Mouse (Mus musculus) adrenal gland, adult 8-10 months (tissue): ENCODE measurements around the gene Csrnp2. TPM values are rescaled to one million over a fixed set of nuclear protein-coding genes. Genes with fewer than 3 reads are reported as not detected.

ENCODE experiments used
- DNase-seq: peaks from one replicate; pipeline ENCODE4 v3.0.0; 2022
- total RNA-seq, 4 experiments: library from RNA; stranded (reverse); gene quantifications; 2 replicates each; pipeline ENCODE4 v1.2.4; 2022

Gene Csrnp2
- total RNA-seq, 4 experiments from 2014 or later = 5.7 to 8.5 (median 6.7) TPM

GRCm38 (mm10) chr15:100429959-100430565 lies 65.2 kb downstream of the Csrnp2 start:
- DNase-seq = no peak

Other genes starting within 250 kb of the Csrnp2 start
- not detected for gene Tmprss12, start 214.7 kb downstream of the Csrnp2 start, total RNA-seq
- 100 to 1,000 TPM in 3 of 4 experiments, 10 to 100 TPM in 1; 80.4 to 134 (median 120) TPM for gene Mettl7a1, start 191.3 kb downstream of the Csrnp2 start, total RNA-seq
- gene Mettl7a3, start 160.6 kb downstream of the Csrnp2 start, total RNA-seq = under 1 TPM in 2 of 4 experiments, not detected in 2; 0.27 to 0.31 TPM
- under 1 TPM; 0.41 to 0.98 (median 0.71) TPM for gene Methig1, start 142.3 kb downstream of the Csrnp2 start, total RNA-seq
- gene Mettl7a2, start 142.3 kb downstream of the Csrnp2 start, total RNA-seq = 1 to 10 TPM; 1.5 to 3.3 (median 2.5) TPM
- 1 to 10 TPM in 2 of 4 experiments, not detected in 2; 1.0 to 1.7 TPM for gene Higd1c, start 130.9 kb downstream of the Csrnp2 start, total RNA-seq
- under 1 TPM; 0.09 to 0.28 (median 0.26) TPM for gene Gm5475, start 73.3 kb downstream of the Csrnp2 start, total RNA-seq
- 100 to 1,000 TPM; 110 to 151 (median 127) TPM for gene Slc11a2, start 70.4 kb downstream of the Csrnp2 start, total RNA-seq
- 100 to 1,000 TPM in 3 of 4 experiments, 10 to 100 TPM in 1; 77.8 to 122 (median 108) TPM for gene Letmd1, start 26.5 kb downstream of the Csrnp2 start, total RNA-seq
- 10 to 100 TPM; 25.6 to 38.0 (median 30.8) TPM for gene Tfcp2, start 56.5 kb upstream of the Csrnp2 start, total RNA-seq
- 10 to 100 TPM; 17.1 to 33.5 (median 23.8) TPM for gene Pou6f1, start 104.5 kb upstream of the Csrnp2 start, total RNA-seq
- gene Dazap2, start 119.9 kb upstream of the Csrnp2 start, total RNA-seq = 100 to 1,000 TPM; 235 to 259 (median 252) TPM
- gene Smagp, start 141.5 kb upstream of the Csrnp2 start, total RNA-seq = 10 to 100 TPM; 42.7 to 64.0 (median 55.6) TPM
- gene Bin2, start 174.1 kb upstream of the Csrnp2 start, total RNA-seq = 1 to 10 TPM; 2.5 to 7.0 (median 3.8) TPM
- gene Cela1, start 192.4 kb upstream of the Csrnp2 start, total RNA-seq = 100 to 1,000 TPM; 107 to 119 (median 115) TPM
- gene Galnt6, start 233.9 kb upstream of the Csrnp2 start, total RNA-seq = 1 to 10 TPM; 5.1 to 7.2 (median 5.8) TPM